Mouse (Mus musculus) olfactory bulb, adult 2 months (tissue): Measurements from ENCODE around the gene Tubgcp4.

ENCODE experiments used
- CTCF ChIP-seq: fragments of 200-500 bp; IDR thresholded peaks from 2 replicates; pipeline ENCODE4 v1.5.1; 2012; ENCODE audit warnings: low read depth, mild to moderate bottlenecking, low read length, moderate library complexity; ENCODE audit not compliant: insufficient read depth
- POLR2A ChIP-seq: fragments of 200-500 bp; IDR thresholded peaks from 2 replicates; pipeline ENCODE4 v1.6.1; 2012; ENCODE audit warnings: mild to moderate bottlenecking, low read depth, low read length, moderate library complexity; ENCODE audit not compliant: insufficient read depth

- TF ChIP-seq CTCF (no peak), POLR2A (no peak)
Observed at GRCm38 (mm10) chr2:121183431-121183830, 13.0 kb downstream of the Tubgcp4 start.
